Mouse (Mus musculus) liver, adult 2 months (tissue): ENCODE data around the gene Vasp.

Experiments used
- CTCF ChIP-seq: fragments of 200-500 bp; IDR thresholded peaks from 2 replicates; pipeline ENCODE4 v1.5.1; 2011; ENCODE audit warnings: low read depth, low read length, control low read depth
- POLR2A ChIP-seq: fragments of 200-500 bp; IDR thresholded peaks from 2 replicates; pipeline ENCODE4 v1.6.1; 2011; ENCODE audit warnings: low read length, control low read depth; ENCODE audit not compliant: insufficient read depth; ENCODE audit errors: extremely low read depth

- TF ChIP-seq POLR2A (no peak), CTCF (no peak)
Observed at GRCm38 (mm10) chr7:19269721-19270441, 1.7 kb downstream of the Vasp start.
